Mouse (Mus musculus) retina, embryonic 14.5 days (tissue): ENCODE results near the gene Olfr969.
"Not testable (repeated sequence)": the region's sequence is repeated elsewhere in the genome, so short reads cannot be mapped to it uniquely, and the experiment has no call there.

Source experiments
- DNase-seq: peaks from one replicate; pipeline ENCODE4 v3.0.0-alpha.2; 2015; ENCODE audit warnings: low spot score

Gene Olfr969

DNA sequence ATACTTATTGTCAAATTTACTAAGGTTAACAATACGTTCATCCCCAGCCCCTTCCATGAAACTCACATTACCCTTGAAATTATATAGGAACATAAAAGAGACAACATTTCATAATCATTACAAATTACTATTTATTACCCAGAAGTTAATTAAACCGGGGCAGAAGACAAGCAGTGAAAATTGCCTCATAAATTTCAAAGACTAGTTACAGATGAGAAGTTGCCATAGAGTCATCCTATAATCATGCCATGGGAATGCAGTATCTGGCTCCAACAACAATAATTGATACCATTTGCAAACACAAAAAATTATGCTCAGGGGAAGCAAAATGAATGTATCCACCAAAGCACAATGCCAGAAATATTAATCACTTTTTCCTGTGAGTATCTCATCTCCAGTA lies at the start of gene Olfr969:
Gene Olfr969, plus strand, starts transcription at position 388 of the 400 bp plus-strand sequence.
- no peak for DNase-seq

DNA sequence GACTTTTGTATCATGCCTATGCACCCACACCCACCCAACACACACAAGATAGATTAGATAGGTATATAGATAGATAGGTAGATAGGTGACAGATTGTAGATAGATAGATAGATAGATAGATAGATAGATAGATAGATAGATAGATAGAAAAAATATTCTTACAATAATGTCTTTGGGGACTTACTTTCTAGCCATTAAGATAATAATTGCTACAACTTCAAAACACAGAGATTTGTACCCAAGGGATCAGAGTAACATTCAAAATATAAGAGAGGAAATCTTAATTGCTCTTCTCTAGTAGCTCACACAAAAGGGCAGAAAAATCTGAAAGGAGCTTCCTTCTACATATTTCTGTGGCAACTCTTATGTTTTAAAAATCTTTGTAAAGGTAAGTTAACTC lies 44.8 kb upstream of the Olfr969 start, which contains the start of gene Olfr967:
Gene Olfr967, plus strand, starts transcription at position 301 of the 400 bp plus-strand sequence.
- no peak for DNase-seq

DNA sequence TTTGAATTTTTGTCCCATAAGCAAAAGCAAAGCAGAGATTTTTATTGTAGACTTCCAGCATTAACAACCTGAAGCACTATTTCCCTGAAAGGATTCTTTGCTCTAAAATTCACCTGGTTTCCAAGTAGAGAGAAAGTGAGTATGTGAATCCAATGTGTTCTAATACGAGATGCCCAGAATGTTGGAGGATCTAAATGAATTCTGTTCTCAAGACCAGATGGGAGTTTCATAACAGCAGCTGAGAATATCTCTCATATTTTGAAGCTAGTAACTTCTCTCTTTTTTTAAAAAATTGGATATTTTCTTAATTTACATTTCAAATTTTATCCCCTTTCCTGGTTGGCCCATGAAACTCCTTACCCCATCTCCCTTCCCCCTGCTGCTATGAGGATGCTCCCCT lies 44.3 kb upstream of the Olfr969 start:
- no peak for DNase-seq

DNA sequence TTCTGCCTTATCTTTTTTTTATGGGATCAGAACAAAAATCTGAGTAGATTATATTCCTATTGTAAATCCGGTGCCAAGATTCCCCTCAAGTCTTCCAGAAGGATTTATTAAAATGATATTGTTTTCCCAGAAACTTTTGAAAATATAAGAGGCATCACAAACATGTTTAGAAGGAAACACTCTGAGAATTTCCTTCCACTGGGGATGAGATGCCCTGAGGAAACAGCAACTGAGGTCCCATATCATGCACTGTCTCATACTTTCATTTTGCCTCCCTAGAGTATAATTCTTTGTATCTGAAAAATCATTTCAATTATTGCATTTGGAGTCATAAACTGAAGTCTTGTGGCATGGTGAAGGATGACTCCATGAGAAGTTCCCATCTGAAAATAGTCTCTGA lies 7.6 kb upstream of the Olfr969 start, which contains the start of gene Olfr968:
Gene Olfr968, minus strand, starts transcription at position 101 of the 400 bp plus-strand sequence.
- no peak for DNase-seq

DNA sequence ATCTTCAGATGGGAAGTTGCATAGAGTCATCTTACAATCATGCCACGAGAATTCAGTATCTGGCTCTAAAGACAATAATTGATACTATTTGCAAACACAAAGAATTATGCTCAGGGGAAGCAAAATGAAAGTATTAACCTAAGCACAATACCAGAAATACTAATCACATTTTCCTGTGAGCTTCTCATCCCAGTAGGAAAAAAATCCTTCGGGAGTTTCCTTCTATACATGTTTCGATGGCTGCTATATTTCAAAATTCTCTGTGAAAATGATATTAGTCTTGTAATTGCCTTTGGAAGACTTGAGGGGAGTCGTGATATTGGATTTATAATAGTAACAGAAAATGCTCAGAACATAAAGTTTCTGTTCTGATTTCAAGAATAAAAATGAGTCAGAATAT lies 17.8 kb downstream of the Olfr969 start, which contains the start of gene Olfr970:
Gene Olfr970, plus strand, starts transcription at position 301 of the 400 bp plus-strand sequence.
- DNase-seq = no peak

DNA sequence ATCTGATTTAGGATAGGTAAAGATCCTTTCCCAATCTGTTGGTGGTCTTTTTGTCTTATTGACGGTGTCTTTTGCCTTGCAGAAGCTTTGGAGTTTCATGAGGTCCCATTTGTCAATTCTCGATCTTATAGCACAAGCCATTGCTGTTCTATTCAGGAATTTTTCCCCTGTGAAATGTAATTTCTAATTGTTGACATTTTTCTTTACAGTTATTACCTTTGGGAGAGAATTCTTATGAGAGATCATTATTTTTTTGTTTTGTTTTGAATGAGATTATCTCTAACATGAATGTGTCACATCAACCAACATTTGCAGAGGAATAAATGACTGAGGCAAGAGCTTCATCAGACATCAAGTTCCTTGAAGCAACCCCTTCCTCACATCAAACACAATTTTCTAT lies 45.8 kb downstream of the Olfr969 start, which contains the start of gene Olfr971:
Gene Olfr971, plus strand, starts transcription at position 301 of the 400 bp plus-strand sequence.
- DNase-seq = not testable (repeated sequence)
